Mouse (Mus musculus) embryonic facial prominence, embryonic 14.5 days (tissue): ENCODE measurements around the gene Cab39. TPM values are rescaled to one million over a fixed set of nuclear protein-coding genes. Genes with fewer than 3 reads are reported as not detected.
"Not testable (repeated sequence)": the region's sequence is repeated elsewhere in the genome, so short reads cannot be mapped to it uniquely, and the experiment has no call there.

Experiments
- ATAC-seq: fragments of 200-750 bp; cut with Nextera tagmentation; 2 replicates; pipeline ENCODE4 v1.8.0; 2017; ENCODE audit warnings: low read depth, moderate number of reproducible peaks, moderate TSS enrichment
- DNase-seq: peaks from one replicate; pipeline ENCODE4 v3.0.0-alpha.2; 2015; ENCODE audit warnings: low spot score
- H3K27ac ChIP-seq: fragments of 300-500 bp; sonication (generic); replicated peaks from 2 replicates; pipeline ENCODE4 v1.5.1; 2014; ENCODE audit warnings: low read depth, mild to moderate bottlenecking, low read length, moderate library complexity
- H3K27me3 ChIP-seq: fragments of 300-500 bp; sonication (generic); replicated peaks from 2 replicates; pipeline ENCODE4 v1.6.1; 2014; ENCODE audit warnings: low read length; ENCODE audit not compliant: control insufficient read depth, insufficient read depth
- H3K36me3 ChIP-seq: fragments of 300-500 bp; sonication (generic); 2 replicates; pipeline ENCODE4 v1.6.1; 2014; ENCODE audit warnings: low read length, mixed read lengths; ENCODE audit not compliant: control insufficient read depth, insufficient read depth
- H3K4me1 ChIP-seq: fragments of 300-500 bp; sonication (generic); 2 replicates; pipeline ENCODE4 v1.6.1; 2014; ENCODE audit warnings: antibody characterized with exemption, low read length; ENCODE audit not compliant: control insufficient read depth, insufficient read depth
- H3K4me2 ChIP-seq: fragments of 300-500 bp; sonication (generic); 2 replicates; pipeline ENCODE4 v1.6.1; 2014; ENCODE audit warnings: low read depth, mild to moderate bottlenecking, low read length, moderate library complexity, mixed read lengths
- H3K4me3 ChIP-seq: fragments of 300-500 bp; sonication (generic); 2 replicates; pipeline ENCODE4 v1.5.1; 2014; ENCODE audit warnings: low read depth, mild to moderate bottlenecking, low read length
- H3K9ac ChIP-seq: fragments of 300-500 bp; sonication (generic); 2 replicates; pipeline ENCODE4 v1.6.1; 2014; ENCODE audit warnings: low read depth, mild to moderate bottlenecking, low read length, moderate library complexity, mixed read lengths
- H3K9me3 ChIP-seq: fragments of 300-500 bp; sonication (generic); 2 replicates; pipeline ENCODE4 v1.6.1; 2016; ENCODE audit warnings: low read length; ENCODE audit not compliant: control insufficient read depth
- WGBS: fragments of 180-500 bp; shearing (Covaris S2); extraction: QIAGEN DNeasy Blood & Tissue Kit; methylation state at CpG from one replicate; pipeline ENCODE4 v1.1.7; 2014; 5-methylcytosine and 5-hydroxymethylcytosine counted together
- polyA plus RNA-seq: library from polyadenylated mRNA; unstranded; fragments of >200 nt; fragmentation: Nextera tagmentation; extraction: Ambion mirVana; gene quantifications from 2 replicates; pipeline ENCODE4 v1.2.1, GENCODE M21; 2014

Cab39 gene
- polyA plus RNA-seq, 1 experiment from 2014 or later: 45.2 TPM

DNA sequence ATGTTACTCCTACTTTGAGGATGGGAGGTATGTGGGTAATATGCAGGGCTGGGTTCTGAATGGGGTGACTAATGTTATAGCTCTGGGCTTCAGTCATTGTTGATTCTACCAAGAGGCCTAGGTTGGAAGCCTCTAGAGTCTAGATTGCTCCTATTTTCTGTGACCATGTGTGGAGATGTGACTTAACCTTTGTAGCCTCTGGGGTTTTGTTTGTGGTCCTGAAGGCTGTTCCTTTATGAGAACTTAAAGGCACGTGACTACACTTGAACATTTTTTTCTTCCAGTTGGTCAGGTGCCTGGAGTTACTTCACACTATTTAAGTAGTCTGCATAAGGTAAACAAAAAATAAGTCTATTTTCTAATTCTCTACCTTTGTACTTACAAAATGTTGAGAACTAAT, 6.5 kb downstream of the Cab39 start:
- ATAC-seq: no peak

DNA sequence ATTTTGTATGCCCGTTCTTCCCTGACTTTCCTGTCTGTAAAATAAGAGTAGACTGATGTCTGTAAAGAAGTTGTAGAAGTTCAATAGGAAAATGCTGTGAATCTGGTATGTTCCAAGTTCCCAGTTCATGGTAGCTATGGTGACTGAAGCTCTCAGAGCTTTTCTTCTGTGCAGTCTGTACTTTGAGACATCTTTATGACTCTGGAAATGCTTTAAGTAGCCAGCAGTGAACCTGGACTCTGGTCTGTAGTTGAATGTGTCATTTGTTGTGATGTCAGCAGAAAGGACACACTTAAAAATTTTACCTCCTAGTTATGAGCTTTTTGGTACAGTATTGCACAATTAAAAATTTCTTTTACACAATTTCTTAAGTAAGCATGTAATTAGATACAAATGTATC, 9.3 kb downstream of the Cab39 start:
- Histone ChIP-seq H3K4me1 (0 out of 2 replicates have a peak, but pooled peaks cover 2% of the 10 kb centered on the region), H3K4me3 (no peak overlapping the region), H3K9ac (no peak overlapping the region), H3K27ac (no peak overlapping the region), H3K4me2 (no peak overlapping the region), H3K36me3 (no peaks in the 10 kb centered on the region), H3K27me3 (no peaks in the 10 kb centered on the region), H3K9me3 (no peaks in the 10 kb centered on the region)
- DNase-seq (no peak), ATAC-seq (no peak)
- 93% methylated on average over 1 of the region's 1 CpGs for WGBS

More for the DNA sequence above, 6.5 kb downstream of the Cab39 start:
- Histone ChIP-seq H3K27me3 (no peaks in the 10 kb centered on the region), H3K4me1 (0 out of 2 replicates have a peak, but pooled peaks cover 2% of the 10 kb centered on the region), H3K9me3 (no peaks in the 10 kb centered on the region), H3K4me3 (no peak overlapping the region), H3K9ac (no peak overlapping the region), H3K27ac (no peak overlapping the region), H3K36me3 (peaks cover 5% of the 10 kb centered on the region), H3K4me2 (no peak overlapping the region)
- no peak for DNase-seq
- WGBS: 65% methylated on average over 1 of the region's 1 CpGs

DNA sequence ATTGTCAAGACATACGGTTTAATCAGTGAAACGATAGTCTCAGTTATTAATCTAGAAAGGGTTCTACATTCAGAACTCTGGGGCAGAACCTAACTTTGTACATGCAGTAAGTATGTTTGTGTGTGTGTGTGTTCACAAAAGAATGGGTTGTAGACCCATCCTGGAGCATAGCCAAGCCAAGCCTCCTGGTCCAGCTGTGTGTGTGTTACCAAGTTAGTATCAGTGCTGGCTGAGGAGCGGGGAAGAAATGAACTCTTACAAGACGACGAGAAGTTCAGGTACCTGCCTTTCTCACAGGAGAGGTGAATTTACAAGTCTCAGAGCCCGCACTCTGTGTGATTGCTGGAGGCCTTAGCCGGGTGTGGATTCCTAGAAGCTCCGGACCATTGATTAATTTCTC, 11.3 kb downstream of the Cab39 start:
- H3K9me3 ChIP-seq: no peaks in the 10 kb centered on the region
- ATAC-seq (no peak), DNase-seq (no peak)
- no peak overlapping the region for H3K9ac ChIP-seq
- no peak overlapping the region for H3K27ac ChIP-seq
- H3K27me3 ChIP-seq: no peaks in the 10 kb centered on the region
- no peak overlapping the region for H3K4me2 ChIP-seq
- no peaks in the 10 kb centered on the region for H3K36me3 ChIP-seq
- H3K4me3 ChIP-seq: no peak overlapping the region
- peaks cover 7% of the 10 kb centered on the region for H3K4me1 ChIP-seq
- WGBS: 88% methylated on average over 8 of the region's 8 CpGs

DNA sequence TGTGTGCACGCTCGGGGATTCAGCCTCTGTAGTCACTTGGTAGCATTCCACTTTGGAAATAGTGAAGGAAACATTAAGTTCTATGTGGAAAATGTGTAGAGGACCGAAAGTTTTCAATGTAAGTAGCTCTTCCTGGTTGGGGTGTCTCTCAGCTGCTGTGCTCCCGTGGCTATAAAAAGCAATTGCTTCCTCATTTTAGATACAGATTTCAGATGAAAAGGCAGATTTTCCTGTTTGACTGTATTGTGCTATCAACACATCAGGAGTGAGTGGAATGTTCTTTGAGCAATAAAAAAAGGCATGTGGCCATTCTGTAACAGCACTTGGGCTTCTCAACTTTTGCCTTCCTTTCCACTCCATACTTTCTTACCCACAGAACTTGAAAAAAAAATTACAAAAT, 16.0 kb downstream of the Cab39 start:
- H3K27ac ChIP-seq: no peak overlapping the region

DNA sequence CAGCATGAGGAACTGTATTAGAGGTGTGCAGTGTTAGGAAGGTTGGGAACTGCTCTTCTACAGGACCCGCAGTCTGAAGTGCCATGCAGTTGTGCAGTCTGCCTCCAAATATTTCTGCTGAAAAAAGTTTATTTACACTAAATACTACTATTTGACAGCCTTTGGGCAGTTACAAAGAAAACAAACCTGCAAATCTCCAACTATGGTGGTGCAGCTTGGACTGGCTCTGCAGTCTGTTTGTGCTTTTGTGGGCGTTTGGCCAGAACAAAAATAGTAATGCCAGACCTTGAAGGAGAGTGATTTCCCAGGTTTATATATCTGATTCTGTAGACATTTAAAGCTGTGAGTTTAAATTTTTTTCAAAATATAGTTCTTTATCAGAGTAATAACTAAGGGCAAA, 17.1 kb downstream of the Cab39 start:
- H3K9me3 ChIP-seq: no peaks in the 10 kb centered on the region
- no peak overlapping the region for H3K4me2 ChIP-seq
- DNase-seq (peak; percentile 26), ATAC-seq (peak; percentile 26; the same call in 1 of the 2 replicates)
- no peaks in the 10 kb centered on the region for H3K27me3 ChIP-seq
- no peak overlapping the region for H3K27ac ChIP-seq
- no peaks in the 10 kb centered on the region for H3K36me3 ChIP-seq
- no peak overlapping the region for H3K9ac ChIP-seq
- no peak overlapping the region for H3K4me3 ChIP-seq
- peaks cover 17% of the 10 kb centered on the region for H3K4me1 ChIP-seq
- WGBS: 56% methylated on average over 2 of the region's 2 CpGs

More for the DNA sequence above, 16.0 kb downstream of the Cab39 start:
- WGBS: 68% methylated on average over 4 of the region's 4 CpGs
- H3K36me3 ChIP-seq: no peaks in the 10 kb centered on the region
- peaks cover 17% of the 10 kb centered on the region for H3K4me1 ChIP-seq
- H3K9me3 ChIP-seq: no peaks in the 10 kb centered on the region
- H3K4me2 ChIP-seq: no peak overlapping the region
- ATAC-seq: no peak
- no peak overlapping the region for H3K4me3 ChIP-seq
- H3K9ac ChIP-seq: no peak overlapping the region
- DNase-seq: peak; percentile 29
- H3K27me3 ChIP-seq: no peaks in the 10 kb centered on the region

DNA sequence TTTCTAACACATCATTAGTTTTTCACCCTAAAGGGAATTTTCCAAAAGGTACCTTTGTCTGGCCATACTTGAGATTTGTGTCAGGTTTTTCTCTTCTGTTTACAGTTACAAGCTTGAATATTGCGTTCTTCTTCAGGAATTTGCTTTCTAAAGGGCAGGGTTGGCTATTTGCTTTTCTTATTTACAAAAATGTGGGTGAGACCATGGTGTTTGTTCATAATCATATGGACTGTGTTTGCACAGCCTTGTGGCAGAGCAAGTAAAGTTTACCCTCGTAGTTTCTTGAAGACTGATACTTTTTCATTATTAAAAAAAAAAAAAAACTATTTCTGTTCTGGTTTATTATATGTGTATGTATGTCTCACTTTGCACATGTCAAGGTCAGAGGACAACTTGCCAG, 17.5 kb downstream of the Cab39 start:
- Histone ChIP-seq H3K36me3 (no peaks in the 10 kb centered on the region), H3K27me3 (no peaks in the 10 kb centered on the region), H3K27ac (0 out of 2 replicates have a peak overlapping the region, but pooled peaks have one; percentile 15), H3K4me1 (peaks cover 17% of the 10 kb centered on the region), H3K4me2 (no peak overlapping the region), H3K4me3 (no peak overlapping the region), H3K9ac (no peak overlapping the region), H3K9me3 (no peaks in the 10 kb centered on the region)
- WGBS: 72% methylated on average over 2 of the region's 2 CpGs
- ATAC-seq (no peak), DNase-seq (no peak)

DNA sequence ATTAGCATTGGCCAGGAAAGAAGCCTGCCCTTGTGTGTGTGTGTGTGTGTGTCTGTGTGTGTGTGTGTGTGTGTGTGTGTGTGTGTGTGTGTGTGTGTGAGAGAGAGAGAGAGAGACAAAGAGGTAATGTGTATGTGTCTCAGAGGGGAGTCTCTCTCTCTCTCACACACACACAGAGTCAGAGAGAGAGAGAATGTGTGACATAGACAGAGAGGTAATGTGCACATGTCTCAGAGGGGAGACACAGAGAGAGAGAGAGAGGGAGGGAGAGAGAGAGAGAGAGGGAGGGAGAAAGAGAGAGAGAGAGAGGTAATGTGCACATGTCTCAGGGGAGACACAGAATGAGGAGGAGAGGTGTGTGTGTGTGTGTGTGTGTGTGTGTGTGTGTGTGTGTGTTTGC, 21.0 kb downstream of the Cab39 start:
- H3K4me3 ChIP-seq, H3K27ac ChIP-seq, ATAC-seq, H3K27me3 ChIP-seq, H3K9me3 ChIP-seq, H3K9ac ChIP-seq, H3K4me2 ChIP-seq, DNase-seq: not testable (repeated sequence)
- peaks cover 13% of the 10 kb centered on the region for H3K4me1 ChIP-seq
- peaks cover 12% of the 10 kb centered on the region for H3K36me3 ChIP-seq

DNA sequence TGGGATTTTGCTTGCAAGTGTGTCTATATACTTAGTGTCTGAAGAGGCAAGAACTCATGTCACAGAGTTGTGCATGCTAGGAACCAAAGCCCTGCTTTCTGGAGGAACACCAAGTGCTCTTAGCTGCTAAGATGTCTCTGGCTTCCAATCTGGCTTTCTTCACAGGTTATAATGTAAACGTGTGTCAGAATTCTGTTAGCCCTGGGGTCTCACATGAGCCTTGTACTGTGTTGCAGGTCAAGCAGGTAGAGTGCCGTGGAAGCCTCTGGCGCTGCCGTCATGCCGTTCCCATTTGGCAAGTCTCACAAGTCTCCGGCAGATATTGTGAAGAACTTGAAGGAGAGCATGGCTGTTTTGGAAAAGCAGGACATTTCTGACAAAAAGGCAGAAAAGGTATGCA, 24.9 kb downstream of the Cab39 start:
- no peak for ATAC-seq

DNA sequence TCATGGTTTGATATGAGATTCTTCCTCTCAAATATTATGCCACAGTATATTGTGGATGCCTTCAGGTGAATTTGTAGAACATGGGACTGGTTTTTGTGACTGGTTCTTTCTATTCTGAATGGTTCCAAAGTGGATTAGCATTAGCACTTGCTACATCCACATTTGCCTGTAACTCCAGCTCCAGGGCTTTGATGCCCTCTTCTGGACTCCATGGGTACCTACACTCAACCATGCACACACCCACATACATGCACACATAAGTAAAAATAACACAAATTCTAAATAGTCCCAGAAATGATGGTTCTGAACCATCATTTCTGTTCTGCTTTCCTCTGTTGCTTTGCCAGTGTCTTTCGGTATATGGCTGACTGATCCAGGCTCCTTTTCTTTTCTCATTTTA, 26.5 kb downstream of the Cab39 start:
- Histone ChIP-seq H3K36me3 (peaks cover 48% of the 10 kb centered on the region), H3K9ac (no peak overlapping the region), H3K27ac (no peak overlapping the region), H3K27me3 (no peaks in the 10 kb centered on the region), H3K9me3 (no peaks in the 10 kb centered on the region; the same call in 1 of the 2 replicates), H3K4me2 (no peak overlapping the region), H3K4me3 (no peak overlapping the region), H3K4me1 (no peaks in the 10 kb centered on the region)
- 93% methylated on average over 1 of the region's 1 CpGs for WGBS
- ATAC-seq (no peak), DNase-seq (no peak)

More for the DNA sequence above, 24.9 kb downstream of the Cab39 start:
- no peak overlapping the region for H3K4me3 ChIP-seq
- 89% methylated on average over 6 of the region's 6 CpGs for WGBS
- H3K4me1 ChIP-seq: no peaks in the 10 kb centered on the region
- H3K9me3 ChIP-seq: no peaks in the 10 kb centered on the region; the same call in 1 of the 2 replicates
- no peak overlapping the region for H3K9ac ChIP-seq
- DNase-seq: no peak
- peaks cover 46% of the 10 kb centered on the region for H3K36me3 ChIP-seq
- no peak overlapping the region for H3K27ac ChIP-seq
- no peaks in the 10 kb centered on the region for H3K27me3 ChIP-seq
- H3K4me2 ChIP-seq: no peak overlapping the region
